Mouse (Mus musculus) bone marrow macrophage, adult 2 months (primary cell): ENCODE data around the gene Ndufb8. TPM values are rescaled to one million over a fixed set of nuclear protein-coding genes. Genes with fewer than 3 reads are reported as not detected.

Source experiments
- H3K27ac ChIP-seq: 2 replicates; pipeline ENCODE4 v1.5.1; 2012; ENCODE audit warnings: low read depth, low read length; ENCODE audit not compliant: insufficient read depth
- H3K4me1 ChIP-seq: 2 replicates; pipeline ENCODE4 v1.6.1; 2012; ENCODE audit warnings: low read length; ENCODE audit not compliant: control insufficient read depth, insufficient read depth
- H3K4me3 ChIP-seq: 2 replicates; pipeline ENCODE4 v1.5.1; 2012; ENCODE audit warnings: mild to moderate bottlenecking, low read length, moderate library complexity; ENCODE audit not compliant: insufficient read depth
- CTCF ChIP-seq: IDR thresholded peaks from 2 replicates; pipeline ENCODE4 v1.5.1; 2012; ENCODE audit warnings: low read depth, mild to moderate bottlenecking, low read length, moderate library complexity
- POLR2A ChIP-seq: IDR thresholded peaks from 2 replicates; pipeline ENCODE4 v1.6.1; 2012; ENCODE audit warnings: mild to moderate bottlenecking, low read depth, low read length, borderline replicate concordance
- polyA plus RNA-seq: library from polyadenylated mRNA; stranded (reverse); fragments of >200 nt; gene quantifications from 2 replicates; pipeline ENCODE4 v1.2.4, GENCODE M21; 2012; ENCODE audit not compliant: missing spikeins, insufficient read depth, insufficient read length

Gene Ndufb8
- polyA plus RNA-seq, 1 experiment: 148 TPM

DNA sequence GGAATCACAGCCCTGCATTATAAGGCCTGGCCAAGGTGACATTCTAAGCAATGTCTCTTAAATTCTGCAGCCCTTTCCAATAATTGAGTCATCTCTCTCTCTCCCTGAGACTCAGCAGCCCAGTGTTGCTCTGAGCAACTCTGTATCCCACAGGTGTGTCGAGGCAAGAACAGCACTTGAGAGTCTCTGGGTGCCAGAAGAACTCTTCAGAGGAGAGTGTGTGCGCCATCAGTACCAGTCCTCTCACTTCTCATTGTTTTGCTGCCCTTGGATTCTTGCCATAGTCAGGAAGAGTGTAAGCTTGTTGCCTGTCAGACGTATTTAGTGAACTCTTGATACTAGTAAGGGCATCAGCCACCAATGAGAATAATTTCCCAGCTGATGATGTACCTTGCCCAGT, 12.5 kb upstream of the Ndufb8 start:
- Histone ChIP-seq H3K4me1 (peaks cover 7% of the 10 kb centered on the region), H3K4me3 (no peak overlapping the region), H3K27ac (no peak overlapping the region)
- TF ChIP-seq POLR2A (no peak), CTCF (no peak)

GRCm38 (mm10) chr19:44564006-44564405, 8.8 kb upstream of the Ndufb8 start:
- Histone ChIP-seq H3K27ac (no peak overlapping the region), H3K4me3 (no peak overlapping the region), H3K4me1 (peaks cover 7% of the 10 kb centered on the region)
- TF ChIP-seq POLR2A: no peak
- TF ChIP-seq CTCF: no peak

DNA sequence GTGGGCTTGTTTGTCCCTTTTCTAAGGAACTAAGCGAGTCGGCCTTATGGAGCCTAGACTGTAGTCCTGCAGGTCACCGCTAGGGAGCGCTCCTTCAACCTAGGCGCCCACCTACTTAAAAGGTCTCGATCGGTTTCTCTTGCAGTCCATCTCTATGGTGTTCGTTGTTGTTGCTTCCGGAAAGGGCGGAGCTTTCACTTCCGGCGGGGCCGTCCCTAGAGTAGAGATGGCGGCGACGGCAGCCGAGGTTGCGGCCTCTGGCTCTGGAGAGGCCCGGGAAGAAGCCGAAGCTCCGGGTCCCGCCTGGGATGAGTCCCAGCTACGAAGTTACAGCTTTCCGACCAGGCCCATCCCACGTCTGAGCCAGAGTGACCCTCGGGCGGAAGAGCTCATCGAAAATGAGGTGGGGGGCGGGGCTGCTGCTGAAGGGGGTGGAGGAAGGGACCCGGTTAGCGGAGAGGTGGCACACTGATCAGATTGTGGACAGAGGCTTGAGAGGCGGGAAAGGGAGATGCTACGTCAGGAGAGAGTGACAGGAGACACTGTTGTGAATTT, 7.5 kb upstream of the Ndufb8 start, which contains the start of gene Hif1an:
Gene Hif1an, plus strand, starts transcription at position 199 of the 555 bp plus-strand sequence.
- peaks cover 7% of the 10 kb centered on the region for H3K4me1 ChIP-seq
- TF ChIP-seq POLR2A (0 out of 2 replicates have a peak, but pooled peaks have one; percentile 48), CTCF (peak; percentile 59)
- H3K4me3 ChIP-seq: peak within 1 kb of the TSS; percentile 76
- peak within 1 kb of the TSS; percentile 53 for H3K27ac ChIP-seq

- Histone ChIP-seq H3K4me3 (peak overlapping the region; percentile 96), H3K27ac (peak overlapping the region; percentile 69), H3K4me1 (peaks cover 5% of the 10 kb centered on the region)
- TF ChIP-seq CTCF (no peak), POLR2A (no peak)
Measured at GRCm38 (mm10) chr19:44554490-44554860, 765 bp downstream of the Ndufb8 start.

DNA sequence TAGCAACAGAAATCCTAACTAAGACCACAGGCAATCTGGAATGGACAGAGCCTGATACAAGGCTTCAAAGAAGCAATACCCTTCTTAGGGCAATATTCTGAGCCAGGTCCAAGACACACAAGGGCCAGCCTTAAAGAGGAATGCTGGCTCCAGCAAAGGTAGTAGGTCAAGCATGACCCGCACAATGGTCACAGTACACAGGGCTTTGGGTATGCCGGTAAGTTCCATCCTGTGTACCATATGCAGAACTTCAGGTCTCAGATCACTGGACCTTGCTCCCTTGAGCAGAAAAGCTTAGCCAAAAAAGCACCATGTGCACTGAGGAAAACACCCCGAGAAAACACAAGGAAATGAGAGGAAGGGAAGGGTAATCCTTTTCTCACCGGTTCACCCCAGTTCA, 2.0 kb downstream of the Ndufb8 start:
- Histone ChIP-seq H3K4me3 (no peak overlapping the region), H3K4me1 (peaks cover 5% of the 10 kb centered on the region)
- TF ChIP-seq CTCF (no peak), POLR2A (no peak)

GRCm38 (mm10) chr19:44552731-44553130, 2.5 kb downstream of the Ndufb8 start, which contains the start of gene Gm20538:
Gene Gm20538, minus strand, starts transcription at chr19:44552831.
- no peak within 1 kb of the TSS for H3K27ac ChIP-seq
- H3K4me3 ChIP-seq: no peak within 1 kb of the TSS
- TF ChIP-seq POLR2A (no peak), CTCF (no peak)
- peaks cover 5% of the 10 kb centered on the region for H3K4me1 ChIP-seq

More for the DNA sequence above, 2.0 kb downstream of the Ndufb8 start:
- H3K27ac ChIP-seq: no peak overlapping the region

DNA sequence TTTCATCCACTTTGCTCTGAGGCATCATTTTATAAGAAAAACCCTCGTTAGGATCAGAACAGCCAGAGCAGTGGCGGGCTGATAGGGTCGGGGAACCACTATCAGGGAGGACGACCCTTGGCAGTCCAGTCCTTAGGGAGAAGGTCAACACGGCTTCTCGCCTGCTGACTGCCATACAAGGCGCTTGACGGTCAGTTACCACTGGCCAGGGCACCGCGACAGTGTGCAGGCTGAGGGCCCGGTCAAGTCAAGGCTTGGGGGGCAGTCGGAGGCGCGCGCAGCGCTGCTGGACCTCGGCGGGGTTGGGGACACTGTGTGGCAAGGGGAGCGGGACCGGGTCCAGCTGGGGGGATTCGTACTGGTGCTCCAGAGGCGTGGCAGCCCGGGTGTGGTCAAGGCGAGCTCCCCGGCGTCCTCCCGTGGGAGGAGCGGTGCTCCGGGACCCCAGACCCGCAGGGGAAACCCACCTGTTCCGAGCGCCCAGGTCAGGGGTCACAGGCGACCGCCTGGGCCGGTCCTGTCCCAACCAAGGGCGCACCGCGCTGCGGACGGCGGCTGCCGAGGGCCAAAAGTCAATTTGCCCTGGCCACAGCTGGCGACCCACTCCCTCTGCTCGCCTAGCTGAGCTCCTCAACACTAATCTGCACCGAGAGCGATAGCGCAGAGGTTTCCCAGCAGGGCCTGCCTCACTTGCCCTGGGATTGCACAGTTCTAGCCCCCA, 9.8 kb downstream of the Ndufb8 start, which contains the start of gene Sec31b:
Gene Sec31b, minus strand, starts transcription at position 544 of the 721 bp plus-strand sequence.
- Histone ChIP-seq H3K4me3 (peak within 1 kb of the TSS; percentile 46), H3K27ac (no peak within 1 kb of the TSS), H3K4me1 (no peaks in the 10 kb centered on the region)
- TF ChIP-seq POLR2A: no peak
- no peak for TF ChIP-seq CTCF

DNA sequence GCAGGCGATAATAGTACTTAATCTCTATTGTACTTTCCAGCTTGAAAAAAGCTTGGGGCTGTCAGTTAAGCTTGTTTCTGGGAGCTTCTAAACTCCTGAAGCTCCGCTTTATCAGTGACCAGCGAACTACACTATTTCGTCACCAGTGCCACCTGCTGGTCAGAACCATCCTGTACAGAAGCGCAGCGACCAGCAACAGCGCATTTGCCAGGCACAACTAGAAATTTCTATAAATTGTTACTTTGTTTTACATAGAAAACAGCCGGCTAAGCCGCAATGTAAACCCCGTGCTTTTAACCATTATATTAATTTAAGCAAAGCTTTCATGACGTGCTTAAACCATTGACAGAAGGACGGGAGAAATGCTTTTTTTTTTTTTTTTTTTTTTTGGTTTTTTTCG, 10.5 kb downstream of the Ndufb8 start:
- peak; percentile 55 for TF ChIP-seq CTCF
- no peak for TF ChIP-seq POLR2A
- Histone ChIP-seq H3K4me3 (no peak overlapping the region), H3K27ac (no peak overlapping the region), H3K4me1 (no peaks in the 10 kb centered on the region)

- Histone ChIP-seq H3K4me1 (no peaks in the 10 kb centered on the region), H3K4me3 (no peak overlapping the region), H3K27ac (no peak overlapping the region)
- TF ChIP-seq POLR2A (no peak), CTCF (no peak)
Measured at GRCm38 (mm10) chr19:44544372-44544771, 10.9 kb downstream of the Ndufb8 start.

DNA sequence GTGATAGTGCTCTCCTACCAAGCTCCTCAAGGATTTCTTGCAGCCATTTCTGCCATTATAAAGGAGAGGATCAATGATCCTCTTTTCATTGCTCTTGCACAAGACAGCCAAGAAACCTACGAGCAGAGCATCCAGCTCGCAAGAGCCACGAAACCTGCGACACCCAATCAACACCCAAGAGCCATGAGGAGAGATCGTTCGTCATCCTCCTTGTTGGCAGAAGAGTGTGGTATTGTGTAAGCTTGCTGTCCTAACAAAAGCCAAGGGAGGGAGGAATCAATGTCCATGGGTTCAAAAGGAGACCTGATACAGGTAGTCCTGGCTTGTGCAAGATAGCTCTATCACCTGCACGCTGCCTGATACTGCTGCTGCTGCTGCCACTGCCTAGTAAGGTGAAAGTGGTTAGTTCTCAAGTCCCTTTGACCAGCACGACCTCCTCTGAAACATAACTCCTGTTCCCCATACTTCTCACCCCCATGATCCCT, 12.5 kb downstream of the Ndufb8 start:
- Histone ChIP-seq H3K4me3 (no peak overlapping the region), H3K4me1 (no peaks in the 10 kb centered on the region), H3K27ac (no peak overlapping the region)
- TF ChIP-seq CTCF: no peak
- TF ChIP-seq POLR2A: no peak
